Mouse (Mus musculus) midbrain, embryonic 10.5 days (tissue): ENCODE data around the gene Tagln2. TPM values are rescaled to one million over a fixed set of nuclear protein-coding genes. Genes with fewer than 3 reads are reported as not detected.
A peak's percentile ranks its signal among the peaks of the same experiment; 100 is the strongest.

ENCODE experiments used
- DNase-seq: peaks from one replicate; pipeline ENCODE4 v3.0.0-alpha.2; 2017; ENCODE audit warnings: low spot score
- H3K27ac ChIP-seq: fragments of 300-500 bp; sonication (generic); replicated peaks from 2 replicates; pipeline ENCODE4 v1.5.1; 2016; ENCODE audit warnings: mild to moderate bottlenecking
- H3K27me3 ChIP-seq: fragments of 300-500 bp; sonication (generic); 2 replicates; pipeline ENCODE4 v1.6.1; 2016; ENCODE audit warnings: low read depth, mild to moderate bottlenecking; ENCODE audit not compliant: poor library complexity, severe bottlenecking
- H3K36me3 ChIP-seq: fragments of 300-500 bp; sonication (generic); 2 replicates; pipeline ENCODE4 v1.6.1; 2016; ENCODE audit warnings: mild to moderate bottlenecking, moderate library complexity
- H3K4me1 ChIP-seq: fragments of 300-500 bp; sonication (generic); 2 replicates; pipeline ENCODE4 v1.6.1; 2016
- H3K4me3 ChIP-seq: fragments of 300-500 bp; sonication (generic); 2 replicates; pipeline ENCODE4 v1.5.1; 2016; ENCODE audit warnings: mild to moderate bottlenecking, moderate library complexity
- H3K9me3 ChIP-seq: fragments of 300-500 bp; sonication (generic); replicated peaks from 2 replicates; pipeline ENCODE4 v1.6.1; 2016; ENCODE audit warnings: mild to moderate bottlenecking
- WGBS: fragments of 180-500 bp; shearing (Covaris S2); methylation state at CpG from one replicate; pipeline ENCODE4 v1.1.7; 2016; 5-methylcytosine and 5-hydroxymethylcytosine counted together
- polyA plus RNA-seq: library from polyadenylated mRNA; unstranded; fragments of >200 nt; fragmentation: Nextera tagmentation; extraction: Ambion mirVana; gene quantifications from 2 replicates; pipeline ENCODE4 v1.2.1, GENCODE M21; 2016

The Tagln2 gene
- polyA plus RNA-seq, 1 experiment from 2014 or later, result 79.2 TPM

DNA sequence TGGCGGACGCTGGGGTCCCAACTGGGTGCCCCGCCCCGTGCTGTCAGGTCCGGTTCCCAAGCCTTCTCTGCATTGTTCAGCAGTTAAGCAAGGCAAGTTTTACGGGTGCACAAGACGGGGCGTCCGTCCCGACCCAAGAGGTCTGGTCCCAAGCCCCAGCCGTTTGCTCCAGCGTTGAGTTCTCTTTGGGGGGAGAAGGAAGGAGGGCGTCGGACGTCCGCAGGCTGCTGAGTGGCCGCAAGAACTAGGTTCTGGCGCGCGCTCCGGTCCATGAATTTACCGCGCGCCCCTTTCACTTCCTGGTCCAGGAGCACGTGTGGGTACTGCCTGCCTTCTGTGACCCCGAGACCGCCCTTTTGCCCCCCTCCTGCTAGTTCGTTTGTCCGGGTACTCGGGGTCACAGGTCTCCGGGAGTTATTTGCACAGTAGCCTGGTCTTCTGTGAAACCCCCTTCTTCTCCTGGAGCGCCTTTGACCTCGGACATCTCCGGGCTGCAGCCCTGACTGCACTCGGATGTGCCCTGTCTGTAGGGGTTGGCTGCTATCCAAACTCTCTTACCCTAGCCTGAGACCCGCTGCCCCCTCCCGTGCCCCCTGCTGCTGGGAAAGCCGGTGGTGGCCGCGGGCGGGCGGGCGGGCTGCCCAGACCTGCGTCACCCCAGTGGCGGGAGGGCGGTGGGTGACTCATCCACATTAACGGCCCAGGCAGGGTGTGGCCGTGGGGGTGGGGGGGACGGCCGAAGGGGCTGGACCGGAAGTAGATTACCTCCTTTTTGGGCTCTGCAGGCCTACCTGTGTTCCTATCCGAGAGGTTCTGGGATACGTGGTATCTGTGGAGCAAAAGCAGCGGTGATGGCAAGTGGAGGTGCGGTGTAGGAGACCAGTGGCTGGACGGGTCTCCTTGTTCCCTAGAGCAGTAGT, 864 bp downstream of the Tagln2 start:
- 1% methylated on average over 56 of the region's 56 CpGs for WGBS
- Histone ChIP-seq H3K4me3 (peak overlapping the region; percentile 56), H3K27me3 (peaks cover 98% of the 10 kb centered on the region), H3K36me3 (peaks cover 37% of the 10 kb centered on the region), H3K27ac (peak overlapping the region; percentile 74), H3K9me3 (no peaks in the 10 kb centered on the region), H3K4me1 (peaks cover 60% of the 10 kb centered on the region)
- DNase-seq, result peak; percentile 58

GRCm38 (mm10) chr1:172501371-172502144, 1.7 kb downstream of the Tagln2 start:
- WGBS, result 30% methylated on average over 13 of the region's 13 CpGs
- Histone ChIP-seq H3K4me3 (peak overlapping the region; percentile 56), H3K4me1 (peaks cover 60% of the 10 kb centered on the region), H3K36me3 (peaks cover 32% of the 10 kb centered on the region), H3K27ac (peak overlapping the region; percentile 74), H3K9me3 (no peaks in the 10 kb centered on the region), H3K27me3 (peaks cover 91% of the 10 kb centered on the region)
- DNase-seq, result peak; percentile 57

GRCm38 (mm10) chr1:172502145-172503110, 2.6 kb downstream of the Tagln2 start:
- 42% methylated on average over 13 of the region's 13 CpGs for WGBS
- Histone ChIP-seq H3K36me3 (peaks cover 23% of the 10 kb centered on the region), H3K9me3 (no peaks in the 10 kb centered on the region), H3K27me3 (peaks cover 83% of the 10 kb centered on the region), H3K4me3 (peak overlapping the region; percentile 30), H3K27ac (peak overlapping the region; percentile 46; the same call in 1 of the 2 replicates), H3K4me1 (peaks cover 64% of the 10 kb centered on the region)
- DNase-seq, result no peak

- no peak for DNase-seq
- no peaks in the 10 kb centered on the region for H3K9me3 ChIP-seq
- H3K4me1 ChIP-seq, result peaks cover 64% of the 10 kb centered on the region
- peak overlapping the region; percentile 46; the same call in 1 of the 2 replicates for H3K27ac ChIP-seq
- H3K36me3 ChIP-seq, result peaks cover 14% of the 10 kb centered on the region
- peaks cover 73% of the 10 kb centered on the region for H3K27me3 ChIP-seq
- 53% methylated on average over 14 of the region's 14 CpGs for WGBS
- H3K4me3 ChIP-seq, result peak overlapping the region; percentile 14; the same call in 1 of the 2 replicates
Measured at GRCm38 (mm10) chr1:172503111-172503997, 3.5 kb downstream of the Tagln2 start.

- Histone ChIP-seq H3K27ac (no peak overlapping the region), H3K27me3 (peaks cover 59% of the 10 kb centered on the region), H3K36me3 (0 out of 2 replicates have a peak, but pooled peaks cover 6% of the 10 kb centered on the region), H3K4me1 (peaks cover 55% of the 10 kb centered on the region), H3K4me3 (no peak overlapping the region), H3K9me3 (no peaks in the 10 kb centered on the region)
- 89% methylated on average over 8 of the region's 8 CpGs for WGBS
- no peak for DNase-seq
Measured at GRCm38 (mm10) chr1:172504756-172505155, 4.9 kb downstream of the Tagln2 start.

- H3K4me1 ChIP-seq, result peaks cover 43% of the 10 kb centered on the region
- WGBS, result 67% methylated on average over 5 of the region's 5 CpGs
- DNase-seq, result no peak
- peaks cover 37% of the 10 kb centered on the region for H3K27me3 ChIP-seq
- no peak overlapping the region for H3K27ac ChIP-seq
- no peak overlapping the region for H3K4me3 ChIP-seq
- H3K36me3 ChIP-seq, result 0 out of 2 replicates have a peak, but pooled peaks cover 6% of the 10 kb centered on the region
- no peaks in the 10 kb centered on the region for H3K9me3 ChIP-seq
Measured at GRCm38 (mm10) chr1:172507001-172507400, 7.2 kb downstream of the Tagln2 start.

DNA sequence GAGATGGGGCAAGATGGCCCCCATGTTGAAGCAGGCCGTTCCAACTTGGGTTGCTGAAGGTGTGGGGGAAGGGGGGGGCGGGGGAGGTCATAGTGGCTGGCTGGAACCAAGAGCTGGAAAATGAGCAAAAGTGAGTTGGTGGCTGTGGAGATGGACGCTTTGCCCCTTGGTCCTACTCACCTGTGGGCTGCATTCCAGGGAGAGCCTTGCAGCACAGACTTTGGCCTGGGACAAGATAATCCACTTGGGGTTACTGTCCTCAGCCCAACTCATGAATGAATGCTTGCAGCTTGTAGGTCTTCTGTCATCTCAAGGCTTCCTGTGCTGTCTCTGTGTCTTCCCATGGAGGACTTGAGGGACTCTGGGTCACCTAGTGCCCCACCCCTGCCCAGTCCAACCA, 7.9 kb downstream of the Tagln2 start:
- no peak for DNase-seq
- H3K4me3 ChIP-seq, result no peak overlapping the region
- WGBS, result 71% methylated on average over 3 of the region's 3 CpGs
- H3K4me1 ChIP-seq, result peaks cover 38% of the 10 kb centered on the region
- 0 out of 2 replicates have a peak, but pooled peaks cover 6% of the 10 kb centered on the region for H3K36me3 ChIP-seq
- H3K27ac ChIP-seq, result no peak overlapping the region
- H3K9me3 ChIP-seq, result no peaks in the 10 kb centered on the region
- peaks cover 30% of the 10 kb centered on the region for H3K27me3 ChIP-seq

DNA sequence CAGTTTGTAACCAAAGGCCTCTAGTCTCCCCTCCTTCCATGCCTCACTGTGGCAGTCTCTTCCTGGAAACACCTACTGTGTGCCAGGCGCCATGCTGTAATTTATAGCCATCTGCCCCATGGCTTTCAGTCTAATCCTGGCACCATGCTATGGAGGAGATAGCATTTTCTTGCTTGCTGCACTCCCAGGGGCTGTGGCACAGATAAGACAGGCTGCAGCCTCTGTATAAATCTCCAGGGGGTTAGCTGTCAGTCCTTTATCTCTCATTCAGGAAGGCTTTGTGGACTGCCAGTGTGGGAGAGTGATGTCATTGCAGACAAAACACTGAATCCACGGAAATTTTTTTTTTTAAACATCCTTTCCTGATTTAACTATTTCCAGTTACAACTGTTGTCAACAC, 8.3 kb downstream of the Tagln2 start:
- DNase-seq, result no peak
- no peaks in the 10 kb centered on the region for H3K9me3 ChIP-seq
- H3K27ac ChIP-seq, result no peak overlapping the region
- WGBS, result 58% methylated on average over 2 of the region's 2 CpGs
- 0 out of 2 replicates have a peak, but pooled peaks cover 6% of the 10 kb centered on the region for H3K36me3 ChIP-seq
- no peak overlapping the region for H3K4me3 ChIP-seq
- H3K4me1 ChIP-seq, result peaks cover 38% of the 10 kb centered on the region
- peaks cover 25% of the 10 kb centered on the region for H3K27me3 ChIP-seq

GRCm38 (mm10) chr1:172509235-172509634, 9.4 kb downstream of the Tagln2 start:
- H3K4me1 ChIP-seq, result peaks cover 31% of the 10 kb centered on the region
- no peak overlapping the region for H3K27ac ChIP-seq
- WGBS, result 78% methylated on average over 5 of the region's 5 CpGs
- H3K9me3 ChIP-seq, result no peaks in the 10 kb centered on the region
- DNase-seq, result no peak
- H3K4me3 ChIP-seq, result no peak overlapping the region
- H3K36me3 ChIP-seq, result 0 out of 2 replicates have a peak, but pooled peaks cover 6% of the 10 kb centered on the region
- H3K27me3 ChIP-seq, result peaks cover 16% of the 10 kb centered on the region

DNA sequence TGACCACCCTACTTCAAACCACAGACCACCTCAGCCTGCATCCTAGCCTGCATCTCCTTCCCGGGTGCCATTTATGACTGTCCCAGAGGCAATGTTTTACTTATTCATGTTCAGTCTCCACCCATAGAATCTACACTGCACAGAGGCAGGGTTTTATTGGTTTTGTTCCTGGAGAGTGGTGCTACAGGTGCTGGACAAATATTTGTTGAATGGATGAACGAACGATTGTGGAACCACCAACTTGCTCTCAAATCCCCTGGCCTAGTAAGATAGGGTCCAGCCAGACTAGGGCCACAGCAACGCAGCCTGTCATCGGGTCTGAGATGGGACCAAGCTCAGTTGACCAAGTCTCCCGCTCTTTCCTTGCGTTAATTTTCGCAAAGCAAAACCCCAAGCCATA, 10.1 kb downstream of the Tagln2 start:
- Histone ChIP-seq H3K36me3 (0 out of 2 replicates have a peak, but pooled peaks cover 6% of the 10 kb centered on the region), H3K9me3 (no peaks in the 10 kb centered on the region), H3K27me3 (peaks cover 9% of the 10 kb centered on the region), H3K27ac (no peak overlapping the region), H3K4me3 (no peak overlapping the region), H3K4me1 (peaks cover 24% of the 10 kb centered on the region)
- WGBS, result 47% methylated on average over 8 of the region's 8 CpGs
- no peak for DNase-seq

DNA sequence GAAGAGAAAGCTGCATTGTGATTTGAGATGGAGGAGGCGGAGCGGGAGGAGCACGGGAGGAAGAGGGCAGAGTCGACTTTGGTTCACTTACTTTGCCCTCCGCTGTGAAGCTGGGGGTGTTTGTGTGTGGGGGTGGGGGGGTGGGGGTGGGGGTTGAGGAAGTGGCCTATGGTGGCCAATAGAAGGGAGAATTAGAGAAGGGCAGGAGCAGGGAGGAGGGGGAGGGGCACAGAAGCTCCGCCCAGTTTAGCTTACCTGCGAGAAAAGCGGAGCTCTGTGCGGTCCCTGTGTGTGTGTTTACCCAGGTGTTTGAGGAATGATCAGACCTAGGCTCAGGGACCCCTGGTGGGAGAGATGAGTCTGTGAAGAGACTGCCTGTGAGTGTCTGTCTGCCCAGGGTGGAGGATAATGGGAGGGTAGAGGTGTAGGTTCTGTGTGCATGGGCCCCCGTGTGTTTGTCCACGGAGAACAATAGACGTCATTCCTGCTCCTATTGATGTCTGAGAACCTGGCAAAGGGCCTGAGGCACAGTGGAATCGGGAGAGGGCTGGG, 10.7 kb downstream of the Tagln2 start:
- H3K27ac ChIP-seq, result no peak overlapping the region
- WGBS, result 21% methylated on average over 13 of the region's 13 CpGs
- H3K4me3 ChIP-seq, result no peak overlapping the region
- H3K9me3 ChIP-seq, result no peaks in the 10 kb centered on the region
- peaks cover 24% of the 10 kb centered on the region for H3K4me1 ChIP-seq
- DNase-seq, result no peak
- H3K27me3 ChIP-seq, result peaks cover 4% of the 10 kb centered on the region
- 0 out of 2 replicates have a peak, but pooled peaks cover 6% of the 10 kb centered on the region for H3K36me3 ChIP-seq
